Mouse (Mus musculus) spleen, adult 2 months (tissue): ENCODE results near the gene Gpat3.

Source experiments
- CTCF ChIP-seq: fragments of 200-500 bp; IDR thresholded peaks from 2 replicates; pipeline ENCODE4 v1.5.1; 2011; ENCODE audit warnings: mild to moderate bottlenecking, inconsistent platforms; ENCODE audit not compliant: insufficient read depth, insufficient read length, insufficient replicate concordance; ENCODE audit errors: extremely low read depth
- POLR2A ChIP-seq: fragments of 200-500 bp; IDR thresholded peaks from 2 replicates; pipeline ENCODE4 v1.6.1; 2011; ENCODE audit warnings: low read depth, low read length, inconsistent platforms

- no peak for TF ChIP-seq CTCF
- TF ChIP-seq POLR2A, result no peak
Measured at GRCm38 (mm10) chr5:100908478-100908877, 63.0 kb downstream of the Gpat3 start.
